Mouse (Mus musculus): ENCODE data around the gene Stim1.

Stim1 gene

DNA sequence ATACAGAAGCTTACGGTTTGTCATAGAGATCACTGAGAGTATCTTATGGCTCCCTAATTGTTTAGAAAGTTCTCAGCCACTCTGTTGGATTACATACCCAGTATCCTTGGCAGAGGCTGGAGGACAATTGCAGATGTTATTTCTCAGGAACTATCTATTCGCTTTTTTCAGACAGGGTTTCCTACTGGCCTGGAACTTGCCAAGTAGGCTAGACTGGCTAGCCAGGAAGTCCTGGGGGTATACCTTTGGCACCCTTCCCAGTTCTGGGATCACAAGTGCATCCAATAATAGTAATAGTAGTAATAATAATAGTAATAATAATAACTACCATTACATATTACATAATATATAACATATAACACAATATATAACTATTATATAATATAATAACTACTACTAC, 38.0 kb downstream of the Stim1 start:
- no peak for DNase-seq (ENCODE audit: low spot score)

DNA sequence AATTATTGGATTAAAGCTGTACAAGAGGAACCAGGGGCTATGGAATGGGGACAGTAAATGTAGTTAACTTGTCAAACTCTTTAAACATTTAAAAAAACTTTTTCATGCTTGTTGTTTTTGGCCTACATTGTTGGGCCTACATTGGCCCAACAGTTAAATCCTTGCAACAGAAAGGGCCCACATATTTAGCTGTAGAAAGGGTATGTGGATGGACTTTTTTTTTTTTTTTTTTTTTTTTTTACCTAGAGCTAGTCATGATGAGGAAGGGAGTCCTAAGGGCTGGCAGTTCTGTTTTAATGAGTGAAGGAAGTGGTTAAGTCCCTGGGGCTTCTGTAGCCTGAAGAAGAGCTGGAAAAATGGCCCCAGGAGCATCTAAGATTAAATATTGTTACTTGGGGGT, 42.7 kb downstream of the Stim1 start:
- no peak for DNase-seq (ENCODE audit: low spot score)

DNA sequence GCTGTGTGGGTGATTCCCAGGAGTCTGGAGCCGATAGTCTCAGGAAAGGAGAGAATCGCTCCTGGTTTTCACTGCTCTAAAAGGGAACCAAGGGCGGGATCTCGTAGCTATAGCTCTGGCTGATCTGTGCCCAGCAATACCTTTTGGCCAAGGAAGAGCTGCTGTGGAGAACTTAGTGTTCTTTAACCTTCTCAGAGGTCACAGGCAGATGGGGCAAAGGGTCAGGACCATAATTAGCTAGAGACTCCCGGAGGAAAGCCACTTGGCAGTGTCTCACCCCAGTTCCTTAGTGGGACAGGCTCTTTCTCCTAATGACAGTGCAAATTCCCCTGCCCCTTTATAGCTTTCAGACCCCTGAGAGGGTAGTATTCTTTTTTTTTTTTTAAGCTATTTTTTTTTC, 43.2 kb downstream of the Stim1 start:
- no peak for DNase-seq (ENCODE audit: low spot score)

DNA sequence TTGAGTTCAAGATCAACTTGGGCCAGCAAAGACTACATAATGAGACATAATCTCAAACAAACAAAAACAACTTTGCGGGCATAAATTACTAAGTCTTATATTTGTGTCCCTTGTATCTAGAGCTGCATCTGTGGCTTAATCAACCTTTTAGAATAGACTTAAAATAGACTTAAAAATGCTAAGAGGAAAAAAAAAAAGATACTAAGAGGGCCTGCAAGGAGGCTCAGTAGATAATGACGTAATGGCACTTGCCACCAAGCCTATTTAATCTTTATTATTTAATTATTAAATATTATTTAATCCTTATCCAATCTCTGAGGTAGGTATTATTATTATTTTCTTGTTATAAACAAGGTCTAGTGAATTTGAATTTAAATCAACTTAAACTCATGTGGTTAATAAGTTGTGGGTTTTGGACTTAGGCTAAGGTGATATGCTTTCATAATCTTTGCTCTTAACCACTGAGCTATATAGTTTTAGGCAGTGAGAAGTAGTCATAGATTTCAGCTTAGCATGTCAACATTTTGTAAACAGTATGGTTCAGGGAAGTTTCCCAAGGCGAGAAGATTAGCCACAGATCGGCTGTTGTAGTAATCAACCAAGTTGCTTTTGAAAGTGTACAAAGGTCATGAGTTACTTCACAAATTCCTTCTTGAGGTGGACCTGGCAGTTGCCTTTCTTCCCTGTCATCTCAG, 45.4 kb downstream of the Stim1 start:
- no peak for DNase-seq (ENCODE audit: low spot score)

DNA sequence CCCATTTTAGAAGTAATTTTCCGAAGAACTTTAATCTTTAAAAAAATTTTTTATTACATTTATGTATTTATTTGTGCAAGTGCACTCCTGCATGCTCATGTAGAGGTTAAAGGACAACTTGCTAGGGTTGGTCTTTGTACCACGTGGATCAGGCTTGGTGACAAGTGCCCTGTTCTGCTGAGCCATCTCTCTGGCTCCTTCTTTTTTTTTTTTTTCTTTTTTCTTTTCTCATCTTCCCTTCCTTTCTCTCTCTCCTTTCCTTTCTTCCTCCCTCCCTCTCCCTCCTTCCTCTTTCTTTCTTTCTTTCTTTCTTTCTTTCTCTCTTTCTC, 45.9 kb downstream of the Stim1 start:
- no peak for DNase-seq (ENCODE audit: low spot score)

DNA sequence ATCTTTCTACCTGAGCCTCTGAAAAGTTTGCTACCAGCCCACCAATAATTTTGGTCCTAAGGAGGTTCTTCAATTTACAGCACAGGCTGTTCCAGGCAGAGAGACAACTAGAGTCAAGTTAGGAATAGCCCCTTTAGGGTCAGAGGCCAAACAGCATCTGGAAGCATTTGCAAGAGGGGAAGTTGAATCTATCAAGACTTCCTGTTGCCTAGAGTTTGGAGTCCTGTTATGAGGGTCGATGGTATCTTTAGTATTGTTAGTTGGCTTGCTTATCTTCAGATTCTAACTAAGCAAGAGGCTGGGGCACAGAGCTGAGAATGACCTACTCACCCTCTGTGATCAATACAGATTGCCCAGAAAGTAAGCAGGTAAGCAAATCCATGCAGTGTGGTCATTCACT, 46.5 kb downstream of the Stim1 start:
- DNase-seq (ENCODE audit: low spot score) = no peak

DNA sequence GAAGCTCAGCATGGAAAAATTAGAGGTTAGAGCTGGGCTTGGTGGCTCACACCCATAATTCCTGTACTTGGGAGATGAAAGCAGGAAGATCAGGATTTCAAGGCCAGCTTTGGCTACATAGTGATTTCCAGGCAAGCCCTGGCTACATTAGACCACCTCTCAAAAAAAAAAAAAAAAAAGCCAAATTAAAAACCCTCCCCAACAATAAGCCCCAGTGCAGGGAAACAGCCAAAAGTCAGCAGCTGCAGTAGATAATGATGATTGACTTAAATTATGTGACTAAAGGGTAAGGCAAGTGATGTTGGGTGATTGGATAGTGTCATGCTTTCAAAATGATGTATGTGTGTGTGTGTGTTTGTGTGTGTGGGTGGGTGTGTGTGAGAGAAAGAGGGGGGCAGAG, 47.3 kb downstream of the Stim1 start:
- DNase-seq (ENCODE audit: low spot score) = no peak

DNA sequence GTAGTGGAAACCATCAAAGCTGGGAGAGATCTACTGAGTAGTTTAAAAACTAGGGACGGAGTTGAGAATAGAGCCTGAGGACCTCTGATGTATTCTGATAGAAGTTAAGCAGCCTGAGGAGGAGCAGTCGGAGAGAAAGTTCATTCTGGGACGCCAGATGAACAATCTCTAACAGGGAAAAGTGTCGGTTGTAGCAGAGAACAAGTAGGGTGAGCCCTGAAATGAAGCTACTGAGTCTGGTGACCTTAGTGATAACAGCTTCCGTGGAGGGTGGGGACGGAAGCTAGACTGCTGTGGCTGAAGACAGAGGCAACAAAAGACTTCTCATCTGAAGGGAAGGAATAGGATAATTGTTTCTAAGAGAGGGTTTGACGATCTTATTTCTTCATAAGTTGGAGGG, 47.8 kb downstream of the Stim1 start:
- no peak for DNase-seq (ENCODE audit: low spot score)

DNA sequence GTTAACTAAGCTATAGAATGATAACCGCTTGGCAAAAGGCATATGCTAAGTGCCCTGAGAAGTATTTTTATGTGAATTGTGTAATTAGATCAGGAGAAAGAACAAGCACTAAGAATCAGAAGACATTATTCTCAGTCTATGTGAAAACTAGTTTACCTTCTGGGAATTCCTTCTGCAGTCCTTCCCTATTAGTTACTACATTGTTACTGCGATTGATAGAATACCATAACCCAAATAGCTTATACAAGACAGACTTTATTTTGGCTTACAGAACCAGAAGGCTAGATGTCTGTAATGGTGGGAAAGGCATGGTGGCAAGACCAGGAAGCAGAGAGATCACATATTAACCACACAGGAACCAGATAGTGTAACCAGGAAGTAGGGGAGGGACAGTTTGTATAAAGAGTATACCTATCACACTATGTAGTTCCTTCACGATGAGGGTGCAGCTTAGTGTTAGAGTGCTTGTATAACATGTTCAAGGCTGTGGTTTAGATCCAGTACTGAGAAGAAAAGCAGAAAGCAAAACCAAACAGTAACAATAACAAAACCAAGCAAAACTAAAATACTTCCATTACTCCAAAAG, 50.1 kb downstream of the Stim1 start:
- DNase-seq (ENCODE audit: low spot score) = no peak

DNA sequence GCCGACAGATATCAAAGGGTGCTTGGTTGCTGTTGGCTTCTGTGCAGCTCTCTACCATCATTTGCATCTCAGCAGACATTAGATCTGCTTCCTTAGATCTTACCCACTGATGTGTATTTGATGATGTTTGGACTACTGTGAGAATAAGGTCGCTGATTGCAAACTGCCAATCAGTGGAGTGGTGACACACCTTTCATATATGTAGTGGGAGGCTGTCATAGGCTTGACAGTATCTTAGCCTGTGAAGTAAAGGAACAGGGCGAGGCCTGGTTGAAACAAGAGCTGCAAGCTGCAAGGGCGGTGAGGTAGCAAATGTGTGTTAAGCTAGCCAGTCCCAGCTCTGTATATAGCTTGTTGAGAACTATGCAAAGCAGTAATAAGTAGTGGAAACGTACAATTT, 54.5 kb downstream of the Stim1 start:
- DNase-seq (ENCODE audit: low spot score) = no peak

DNA sequence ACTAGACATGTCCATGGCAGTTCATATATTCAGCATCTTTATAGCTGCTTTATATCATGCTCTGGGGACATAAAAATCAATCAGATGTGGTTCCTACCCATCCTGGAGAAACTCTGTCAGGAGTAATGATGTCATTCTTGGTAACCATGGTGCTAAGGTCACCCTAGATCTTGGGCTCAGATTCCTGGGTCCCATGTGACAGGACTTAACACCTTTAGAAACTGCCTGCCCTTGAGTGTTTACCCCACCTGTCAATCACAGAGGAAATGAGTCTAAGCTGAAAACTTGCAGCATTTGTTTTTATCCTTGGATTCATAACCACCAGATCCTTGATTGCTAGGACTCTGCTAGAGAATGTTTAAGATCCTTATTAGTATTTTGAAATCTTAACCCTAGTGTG, 58.7 kb downstream of the Stim1 start:
- DNase-seq (ENCODE audit: low spot score) = no peak

DNA sequence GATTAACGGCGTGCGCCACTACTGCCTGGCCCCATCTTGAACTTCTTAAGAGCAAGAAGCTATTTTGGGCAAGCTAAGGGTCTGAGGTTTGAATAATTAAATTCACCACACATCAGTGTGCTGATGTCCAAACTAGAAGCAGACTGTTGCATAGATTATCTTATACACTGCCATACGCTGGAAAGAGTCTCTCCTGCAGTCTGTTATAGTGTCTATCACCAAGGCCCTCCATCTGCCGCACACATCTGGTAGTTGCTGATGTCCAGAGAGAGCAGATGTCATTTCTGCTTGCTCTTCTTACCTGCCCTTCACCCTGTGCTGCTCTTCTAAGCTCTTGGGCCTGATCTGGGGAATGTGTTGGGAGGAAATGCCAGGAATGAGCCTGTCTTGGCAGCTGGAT, 62.7 kb downstream of the Stim1 start:
- no peak for DNase-seq (ENCODE audit: low spot score)

DNA sequence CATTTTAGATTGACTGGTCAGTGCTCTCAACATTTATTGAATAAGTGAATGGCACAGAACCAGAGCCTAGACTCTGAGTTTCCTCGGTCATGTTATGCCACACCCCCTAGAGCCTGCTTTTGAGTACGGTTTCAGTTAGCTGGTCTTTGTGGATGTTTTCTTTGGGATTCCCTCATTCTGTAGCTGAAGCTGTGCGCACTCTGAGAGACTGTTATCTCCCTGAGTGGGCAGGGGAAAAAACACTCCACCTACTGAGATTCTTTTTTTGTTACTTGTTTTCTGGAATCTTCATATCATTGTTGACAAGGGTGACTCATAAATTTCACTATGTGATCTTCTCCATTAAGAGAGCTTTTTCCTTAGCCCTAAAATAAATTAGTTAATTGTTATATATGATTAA, 63.9 kb downstream of the Stim1 start:
- DNase-seq (ENCODE audit: low spot score) = no peak

DNA sequence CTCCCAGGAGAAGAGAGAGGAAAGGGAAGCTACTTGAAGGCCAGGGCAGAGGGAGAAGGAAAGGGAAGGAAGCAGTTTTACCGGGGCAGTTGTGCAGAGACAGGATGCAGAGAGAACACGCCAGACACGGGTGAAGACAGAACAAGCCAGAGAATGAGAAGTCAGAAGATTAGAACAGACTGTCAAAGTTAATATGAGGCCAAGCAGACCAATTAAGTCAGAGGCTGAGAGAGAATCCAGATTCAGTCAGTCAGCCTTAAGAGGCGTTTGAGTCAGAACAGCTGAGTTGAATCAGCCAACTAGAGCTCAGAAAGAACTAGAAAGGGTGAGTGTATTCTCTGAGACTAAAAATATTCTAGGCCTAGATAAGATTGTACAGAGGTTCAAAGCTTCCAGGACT, 66.1 kb downstream of the Stim1 start:
- no peak for DNase-seq (ENCODE audit: low spot score)

DNA sequence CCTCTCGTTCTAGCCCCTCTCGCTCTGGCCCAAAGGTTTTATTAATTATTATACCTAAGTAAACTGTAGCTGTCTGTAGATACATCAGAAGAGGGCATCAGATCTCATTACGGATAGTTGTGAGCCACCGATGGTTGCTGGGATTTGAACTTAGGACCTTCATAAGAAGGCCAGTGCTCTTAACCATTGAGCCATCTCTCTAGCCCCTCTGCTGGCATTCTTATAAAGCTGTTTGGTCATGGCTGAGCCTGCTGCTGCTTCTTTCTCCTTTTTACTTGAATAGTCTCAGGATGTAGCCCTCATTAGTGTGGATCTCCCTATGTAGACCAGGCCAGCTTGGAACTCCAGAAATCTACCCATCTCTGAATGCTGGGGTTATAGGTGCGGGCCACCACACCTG, 69.7 kb downstream of the Stim1 start:
- DNase-seq (ENCODE audit: low spot score) = no peak

DNA sequence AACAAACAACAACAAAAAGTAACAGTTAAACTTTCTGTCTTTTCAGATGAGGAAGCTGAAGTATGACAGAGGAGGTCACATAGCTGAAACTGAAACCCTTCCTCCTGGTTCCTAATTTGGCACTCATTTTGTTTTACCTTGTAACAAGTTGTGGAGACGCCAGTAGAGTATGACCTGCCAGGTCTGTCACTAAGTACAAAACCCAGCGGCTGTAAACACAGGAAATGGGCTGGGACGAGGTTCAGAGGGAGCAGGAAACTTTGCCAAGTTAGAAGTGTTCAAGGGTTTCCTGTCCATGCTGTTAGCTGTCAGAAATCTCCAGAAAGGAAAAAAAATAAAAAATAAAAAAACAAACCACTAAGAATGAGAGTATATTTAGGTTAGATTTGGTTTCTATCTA, 70.3 kb downstream of the Stim1 start:
- no peak for DNase-seq (ENCODE audit: low spot score)

DNA sequence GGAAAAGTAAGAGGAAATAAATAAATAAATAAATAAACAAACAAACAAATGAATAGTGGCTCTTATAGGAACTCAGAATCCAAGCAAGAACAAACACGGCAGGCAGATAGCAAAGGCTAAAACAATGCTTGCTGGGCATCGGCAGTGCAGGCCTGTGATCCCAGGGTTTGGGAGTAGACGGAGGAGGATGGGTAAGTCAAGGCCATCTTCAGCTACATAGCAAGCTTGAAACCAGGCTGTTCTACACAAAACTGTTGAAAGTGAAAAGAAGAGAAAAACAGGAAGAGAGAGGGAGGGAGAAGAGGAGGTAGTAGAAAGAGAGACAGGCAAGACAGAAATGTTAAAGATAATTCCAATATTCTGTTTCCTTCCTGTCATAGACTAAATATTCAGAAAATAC, 71.3 kb downstream of the Stim1 start:
- DNase-seq (ENCODE audit: low spot score) = no peak

DNA sequence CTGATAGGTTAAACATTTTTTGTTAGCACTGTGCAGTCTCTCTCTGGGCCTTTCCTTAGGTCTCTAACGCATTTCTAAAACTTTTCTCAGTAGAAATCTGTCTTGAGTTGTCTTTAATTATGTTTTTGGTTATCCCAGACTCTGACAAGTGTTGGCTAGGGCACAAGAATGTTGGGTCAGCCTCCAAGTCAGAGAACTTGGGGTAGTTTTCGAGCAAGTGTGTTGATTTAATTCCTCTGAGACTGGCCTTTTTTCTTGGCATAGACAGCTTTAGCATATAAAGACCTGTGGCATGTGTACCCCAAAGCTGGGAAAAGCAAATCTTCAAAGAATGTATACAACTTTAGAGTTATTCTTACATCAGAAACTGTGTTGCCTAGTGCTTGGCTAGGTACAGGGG, 78.3 kb downstream of the Stim1 start:
- DNase-seq (ENCODE audit: low spot score) = no peak

DNA sequence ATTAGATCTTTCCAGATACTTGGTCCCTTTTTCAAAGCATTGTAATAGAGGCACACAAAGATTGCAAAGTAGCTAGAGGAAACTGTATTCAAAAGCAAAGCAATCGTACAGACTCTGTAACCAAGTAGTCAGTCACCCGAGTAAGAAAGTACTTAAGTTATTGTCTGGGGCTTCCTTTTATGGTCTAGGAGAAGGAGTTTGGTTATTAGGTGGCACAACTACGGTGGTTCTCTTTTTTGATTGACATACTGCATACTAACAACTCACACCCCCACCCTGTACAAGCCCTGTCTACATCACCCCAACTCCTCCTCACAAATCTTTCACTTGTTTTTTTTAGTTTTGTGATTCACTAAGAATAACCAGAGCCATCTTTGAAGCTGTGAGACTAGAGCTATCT, 79.7 kb downstream of the Stim1 start:
- DNase-seq (ENCODE audit: low spot score) = no peak

DNA sequence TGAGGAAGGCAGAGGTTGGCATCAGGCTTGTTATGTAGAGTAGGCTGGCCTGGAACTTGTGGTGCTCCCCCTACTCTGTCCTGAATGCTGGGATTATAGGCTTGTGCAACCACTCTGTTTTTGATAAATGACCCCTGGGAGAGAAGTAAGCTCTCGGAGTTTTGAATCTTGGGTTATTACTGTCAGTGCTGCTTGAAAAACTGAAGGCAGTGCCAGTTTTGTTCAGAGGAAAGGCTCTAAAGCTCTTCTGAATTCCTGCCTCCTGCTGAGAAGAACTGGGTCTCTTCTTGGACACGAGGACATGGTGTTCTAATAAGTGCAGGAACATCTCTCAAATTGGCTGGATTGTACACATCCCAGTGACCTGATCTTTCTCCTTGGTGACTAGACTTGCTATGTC, 81.1 kb downstream of the Stim1 start:
- DNase-seq (ENCODE audit: low spot score) = no peak

DNA sequence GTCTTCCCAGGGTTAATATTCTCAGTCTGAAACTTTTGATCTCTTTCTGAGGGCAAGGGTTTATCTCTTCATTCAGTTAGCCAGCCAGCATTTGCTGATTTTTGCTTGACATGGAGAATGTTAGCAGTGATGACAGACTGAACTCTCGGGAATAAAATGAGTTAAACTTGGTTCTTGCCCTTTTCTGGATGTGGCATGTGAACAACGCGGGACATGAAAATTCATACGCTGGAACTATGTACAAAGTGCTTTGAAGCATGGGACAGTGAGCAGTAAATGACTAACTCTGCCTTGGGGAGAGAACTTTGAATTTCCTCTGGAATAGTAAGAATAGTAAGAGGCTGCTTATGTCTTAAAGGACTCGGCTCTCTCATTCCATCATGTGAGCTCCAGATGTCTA, 81.6 kb downstream of the Stim1 start:
- no peak for DNase-seq (ENCODE audit: low spot score)

DNA sequence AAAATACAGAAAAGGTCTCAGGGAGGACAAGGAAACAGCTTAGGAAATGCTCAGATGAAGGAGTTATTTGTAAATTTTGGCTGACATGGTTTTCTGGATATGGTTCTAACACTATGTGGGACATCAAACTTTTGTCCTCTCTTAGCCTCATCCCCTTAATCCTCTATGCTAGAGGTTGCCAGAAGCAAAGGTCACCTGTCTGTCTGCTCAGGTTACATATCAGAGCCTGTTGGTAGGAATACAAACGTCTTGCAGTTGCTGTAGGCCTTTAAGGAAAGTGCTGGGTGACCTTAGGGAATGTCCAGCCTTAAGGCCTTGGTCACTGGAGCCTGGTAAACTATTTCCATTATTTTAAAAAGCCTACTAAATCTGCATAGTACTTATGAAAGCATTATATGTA, 85.8 kb downstream of the Stim1 start:
- no peak for DNase-seq (ENCODE audit: low spot score)

DNA sequence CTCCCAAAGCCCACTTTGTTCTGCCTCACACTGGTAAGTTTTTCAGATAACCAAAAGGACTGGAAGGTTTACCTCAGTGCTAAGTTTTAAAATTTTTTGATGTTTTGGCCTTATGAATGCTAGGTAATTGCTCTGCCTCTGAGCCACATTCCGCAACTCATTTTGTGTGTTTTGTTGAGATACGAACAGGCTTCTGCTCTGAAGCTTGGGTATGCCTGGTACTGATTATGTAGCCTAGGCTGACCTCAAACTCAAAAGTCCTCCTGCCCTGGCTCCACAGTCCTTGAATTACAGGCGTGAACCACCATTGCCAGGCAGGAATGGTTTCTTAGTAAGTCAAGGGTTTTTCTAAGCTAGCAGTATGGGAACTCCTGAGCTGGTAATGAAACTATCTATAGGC, 90.5 kb downstream of the Stim1 start:
- DNase-seq (ENCODE audit: low spot score) = no peak

DNA sequence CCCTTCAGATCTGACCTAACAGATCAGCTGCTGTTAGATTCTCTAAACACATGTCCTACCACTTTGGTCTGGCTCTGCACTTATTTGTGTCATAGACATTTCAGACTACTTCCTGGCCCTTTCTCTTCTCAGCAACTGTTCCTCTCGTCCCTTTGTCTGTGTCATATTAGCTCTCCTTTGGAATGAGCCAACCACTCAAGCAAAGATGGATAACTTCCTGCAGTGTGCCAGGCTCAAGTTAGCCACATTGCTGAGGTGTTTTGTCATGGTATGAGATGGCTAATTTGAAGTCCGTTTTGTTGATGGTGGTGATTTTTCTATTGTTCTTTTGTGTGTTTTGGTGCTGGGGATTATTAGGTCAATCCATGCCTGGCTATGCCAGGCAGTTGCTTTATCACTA, 93.7 kb downstream of the Stim1 start:
- no peak for DNase-seq (ENCODE audit: low spot score)

DNA sequence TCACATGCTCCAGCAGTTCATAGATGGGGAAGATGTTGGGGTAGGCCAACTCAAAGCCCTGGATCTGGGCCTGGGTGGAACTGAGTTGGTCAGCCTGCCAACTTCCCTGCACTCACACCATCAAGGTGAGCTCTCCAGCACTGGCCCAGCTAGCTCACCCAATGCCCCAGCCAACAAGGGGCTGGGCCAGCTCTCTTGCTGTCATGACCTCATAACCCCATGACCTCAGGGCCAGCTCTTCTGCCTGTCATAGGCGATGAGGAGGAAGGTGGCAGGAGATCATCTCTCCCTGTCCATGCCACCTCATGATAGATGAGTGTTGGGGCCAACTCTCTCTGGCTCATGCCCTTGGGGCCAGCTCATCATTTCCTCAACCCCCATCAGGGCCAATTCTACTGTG, 96.2 kb downstream of the Stim1 start:
- DNase-seq (ENCODE audit: low spot score) = no peak

Data from left cerebral cortex, adult 11 months (tissue).